ENCODE assay signal across 11 mouse cellular contexts in the genomic region with DNA sequence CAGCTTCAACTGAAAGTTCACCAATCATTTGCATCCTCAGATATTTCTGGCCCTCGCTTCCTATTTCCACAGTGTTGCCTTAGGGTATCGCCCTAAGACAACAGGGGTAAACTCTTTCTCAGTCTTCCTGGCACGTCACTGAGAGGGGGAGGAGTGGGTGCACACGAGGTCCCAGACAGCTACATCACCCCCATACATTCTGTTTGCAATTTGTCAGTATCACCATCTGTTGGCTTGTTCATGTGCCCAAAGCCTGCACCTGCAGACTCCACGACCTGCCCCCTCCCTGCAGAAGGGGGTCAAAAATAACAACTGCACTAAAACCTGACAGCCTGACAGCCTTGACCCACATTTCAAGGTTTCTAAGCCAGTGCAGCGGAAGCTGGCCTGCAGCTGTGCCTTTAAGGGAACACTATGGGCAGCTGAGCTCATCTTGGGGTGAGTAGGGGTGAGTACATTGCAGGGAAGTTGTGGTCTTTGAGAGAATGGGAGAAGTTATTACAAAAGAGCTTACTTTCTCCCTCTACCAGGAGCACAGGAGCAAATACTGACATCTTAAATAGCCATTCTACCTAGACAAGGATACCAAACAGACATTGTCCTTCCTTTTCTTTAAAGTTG. TPM values are rescaled to one million over a fixed set of nuclear protein-coding genes. Genes with fewer than 3 reads are reported as not detected.
DNase-seq lines count a peak whose midpoint lies in the region; ATAC-seq and TF ChIP-seq lines count a peak whose summit lies in the region.
"Had no signal": no experiment of that assay in that cellular context is flagged by ENCODE, and none has a peak within 500 bp of the region (broad histone marks: within the 10 kb centered on the region; RNA-seq: fewer than 3 reads in every experiment).

No protein-coding gene starts in this region.

- TF ChIP-seq POLR2A in brain, embryonic 14.5 days (IDR thresholded peaks at IDR 0.05; ENCODE audit: borderline replicate concordance, extremely low read depth, insufficient read depth, insufficient read length, poor library complexity, severe bottlenecking): no peak

- peak; percentile 41 for ATAC-seq in liver, embryonic 16.5 days (ENCODE audit: low read depth)
- peak; percentile 87 for ATAC-seq in megakaryocyte progenitor cell, adult 5-6 weeks (replicated peaks; ENCODE audit: poor library complexity)
- ATAC-seq: midbrain, embryonic 16.5 days had no signal

- no peak overlapping the region for H3K4me3 ChIP-seq in liver, embryonic 16.5 days (ENCODE audit: low read depth, low read length)

- DNase-seq in liver: no peak
- DNase-seq in brain, embryonic 14.5 days (ENCODE audit: low read depth): peak; percentile 67
- peak; percentile 76 to 91 for DNase-seq in thymus, postnatal 36 days
- DNase-seq in embryo, embryonic 10 days (ENCODE audit: low spot score): no peak
- no peak for DNase-seq in kidney, postnatal 25 days
- DNase-seq: kidney, postnatal 14 days; lung, embryonic 14.5 days had no signal

- no peaks in the 10 kb centered on the region for H3K4me1 ChIP-seq in liver, embryonic 16.5 days (ENCODE audit: control insufficient read depth, low read depth, low read length)

- no peak overlapping the region for H3K4me2 ChIP-seq in liver, embryonic 16.5 days (ENCODE audit: low read depth, low read length)
- H3K4me2 ChIP-seq: heart, embryonic 11.5 days; lung, embryonic 14.5 days had no signal

- H3K9me3 ChIP-seq in liver, embryonic 16.5 days (replicated peaks; ENCODE audit: control insufficient read depth, low read length): no peaks in the 10 kb centered on the region

- TF ChIP-seq CTCF in brain, embryonic 14.5 days (IDR thresholded peaks at IDR 0.05; ENCODE audit: borderline replicate concordance, extremely low read depth, insufficient read depth, insufficient read length): no peak

- H3K27me3 ChIP-seq in liver, embryonic 16.5 days (ENCODE audit: control insufficient read depth, insufficient read depth, low read depth, low read length): no peaks in the 10 kb centered on the region

- WGBS in liver, embryonic 16.5 days (ENCODE audit: insufficient replicate concordance): 27% methylated on average over 6 of the region's 6 CpGs

- no peak overlapping the region for H3K27ac ChIP-seq in liver, embryonic 16.5 days (ENCODE audit: low read length)

- H3K9ac ChIP-seq in liver, embryonic 16.5 days (ENCODE audit: low read depth, low read length): no peak overlapping the region
- H3K9ac ChIP-seq: lung, embryonic 14.5 days had no signal

- no peaks in the 10 kb centered on the region for H3K36me3 ChIP-seq in liver, embryonic 16.5 days (ENCODE audit: control insufficient read depth, insufficient read depth)

RNA-seq across cellular contexts. Expression of gene Atl2, which starts 58.8 kb away (rescaled TPM):
- 29.2 and 31.1 TPM in 2 replicates for polyA plus RNA-seq in liver, embryonic 16.5 days (2015; fragmentation: Nextera tagmentation; extraction: Ambion mirVana)
- 27.8 and 28.9 TPM in 2 replicates for polyA plus RNA-seq in brain, embryonic 14.5 days (2012; rRNA removed)
- total RNA-seq in megakaryocyte progenitor cell, adult 5-6 weeks (2015): 41.6 and 43.4 TPM in 2 replicates
- 31.7 and 41.7 TPM in 2 replicates for total RNA-seq in megakaryocyte progenitor cell, adult 5-6 weeks (2017)

Comparison
In these comparisons a context has a peak if more than half of its experiments do, and no peak if none do; other contexts are left out.
1. DNase-seq: peak in brain, embryonic 14.5 days (single experiment) and thymus, postnatal 36 days (2 of 2); none in liver (single experiment), embryo, embryonic 10 days (single experiment) and kidney, postnatal 25 days (0 of 2).